In the genomic region with DNA sequence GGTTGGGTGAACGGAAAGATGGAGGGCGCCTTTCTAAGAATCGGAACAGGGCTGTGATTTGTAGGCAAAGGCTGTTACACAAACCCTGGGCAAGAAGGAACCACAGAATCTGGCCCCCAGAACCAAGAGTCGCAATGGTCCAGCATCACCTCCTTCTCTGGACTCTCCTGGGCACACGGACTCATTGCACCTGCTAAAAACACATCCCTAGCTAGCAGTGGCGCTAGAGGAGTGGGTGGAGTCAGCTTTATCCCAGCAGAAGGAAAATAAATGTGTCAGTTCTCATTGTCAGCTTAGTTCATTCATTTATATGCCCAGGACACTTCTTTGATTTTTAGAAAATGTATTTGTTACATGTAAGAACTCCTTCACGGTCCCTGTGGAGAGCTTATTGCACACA, we compare ENCODE assay signal across 29 mouse cellular contexts. TPM values are rescaled to one million over a fixed set of nuclear protein-coding genes. Genes with fewer than 3 reads are reported as not detected.
DNase-seq lines count a peak whose midpoint lies in the region; ATAC-seq lines count a peak whose summit lies in the region.
"Had no signal": no experiment of that assay in that cellular context is flagged by ENCODE, and none has a peak within 500 bp of the region (broad histone marks: within the 10 kb centered on the region; RNA-seq: fewer than 3 reads in every experiment).

No protein-coding gene starts in this region.

- H3K9ac ChIP-seq in forebrain, embryonic 13.5 days: no peak overlapping the region
- no peak overlapping the region for H3K9ac ChIP-seq in hindbrain, embryonic 12.5 days
- H3K9ac ChIP-seq in neural tube, embryonic 13.5 days: no peak overlapping the region
- H3K9ac ChIP-seq: heart, embryonic 15.5 days; intestine, embryonic 15.5 days; liver, embryonic 15.5 days; lung, embryonic 15.5 days had no signal

- no peak overlapping the region for H3K4me3 ChIP-seq in forebrain, embryonic 13.5 days
- no peak overlapping the region for H3K4me3 ChIP-seq in forebrain, embryonic 10.5 days
- no peak overlapping the region for H3K4me3 ChIP-seq in hindbrain, embryonic 10.5 days
- H3K4me3 ChIP-seq in hindbrain, embryonic 12.5 days: no peak overlapping the region
- no peak overlapping the region for H3K4me3 ChIP-seq in neural tube, embryonic 13.5 days
- H3K4me3 ChIP-seq: heart, embryonic 15.5 days; intestine, embryonic 15.5 days; layer of hippocampus, adult 2 months; limb, embryonic 10.5 days; liver, embryonic 15.5 days; lung, embryonic 15.5 days; megakaryocyte, embryonic 14.5 days had no signal

- H3K27me3 ChIP-seq in forebrain, embryonic 13.5 days: peaks cover 75% of the 10 kb centered on the region
- peaks cover 69% of the 10 kb centered on the region for H3K27me3 ChIP-seq in forebrain, embryonic 10.5 days (ENCODE audit: poor library complexity, severe bottlenecking)
- H3K27me3 ChIP-seq in hindbrain, embryonic 10.5 days (ENCODE audit: insufficient read depth, poor library complexity, severe bottlenecking): peaks cover 77% of the 10 kb centered on the region
- H3K27me3 ChIP-seq in hindbrain, embryonic 12.5 days: peaks cover 77% of the 10 kb centered on the region
- peaks cover 72% of the 10 kb centered on the region for H3K27me3 ChIP-seq in neural tube, embryonic 13.5 days

- peak overlapping the region; percentile 9; the same call in 1 of the 2 replicates for H3K4me2 ChIP-seq in forebrain, embryonic 13.5 days
- no peak overlapping the region for H3K4me2 ChIP-seq in hindbrain, embryonic 12.5 days (replicated peaks)
- H3K4me2 ChIP-seq in neural tube, embryonic 13.5 days: peak overlapping the region; percentile 3; the same call in 1 of the 2 replicates
- H3K4me2 ChIP-seq: heart, embryonic 15.5 days; intestine, embryonic 15.5 days; liver, embryonic 15.5 days; lung, embryonic 15.5 days had no signal

- H3K36me3 ChIP-seq in forebrain, embryonic 13.5 days (ENCODE audit: poor library complexity, severe bottlenecking): no peaks in the 10 kb centered on the region
- H3K36me3 ChIP-seq in forebrain, embryonic 10.5 days (replicated peaks): no peaks in the 10 kb centered on the region
- no peaks in the 10 kb centered on the region for H3K36me3 ChIP-seq in hindbrain, embryonic 10.5 days
- H3K36me3 ChIP-seq in hindbrain, embryonic 12.5 days: no peaks in the 10 kb centered on the region
- H3K36me3 ChIP-seq in neural tube, embryonic 13.5 days: no peaks in the 10 kb centered on the region
- H3K36me3 ChIP-seq: heart, embryonic 15.5 days; intestine, embryonic 15.5 days; limb, embryonic 10.5 days; liver, embryonic 15.5 days; lung, embryonic 15.5 days had no signal

- no peak overlapping the region for H3K27ac ChIP-seq in forebrain, embryonic 13.5 days
- no peak overlapping the region for H3K27ac ChIP-seq in forebrain, embryonic 10.5 days
- H3K27ac ChIP-seq in hindbrain, embryonic 10.5 days: no peak overlapping the region
- H3K27ac ChIP-seq in hindbrain, embryonic 12.5 days: no peak overlapping the region
- peak overlapping the region; percentile 63 for H3K27ac ChIP-seq in neural tube, embryonic 13.5 days (replicated peaks)
- H3K27ac ChIP-seq: heart, embryonic 15.5 days; intestine, embryonic 15.5 days; layer of hippocampus, adult 2 months; limb, embryonic 10.5 days; liver, embryonic 15.5 days; lung, embryonic 15.5 days; stomach, postnatal 0 days had no signal

- 17% methylated on average over 7 of the region's 7 CpGs for WGBS in forebrain, embryonic 13.5 days
- 26% methylated on average over 7 of the region's 7 CpGs for WGBS in forebrain, embryonic 10.5 days
- WGBS in hindbrain, embryonic 10.5 days: 29% methylated on average over 7 of the region's 7 CpGs
- 31% methylated on average over 7 of the region's 7 CpGs for WGBS in hindbrain, embryonic 12.5 days
- WGBS in neural tube, embryonic 13.5 days: 28% methylated on average over 7 of the region's 7 CpGs

- no peak for ATAC-seq in forebrain, embryonic 13.5 days
- ATAC-seq in hindbrain, embryonic 12.5 days (ENCODE audit: low FRiP score): no peak
- no peak for ATAC-seq in neural tube, embryonic 13.5 days (ENCODE audit: low read depth)
- ATAC-seq: intestine, embryonic 15.5 days had no signal

- no peaks in the 10 kb centered on the region for H3K9me3 ChIP-seq in forebrain, embryonic 13.5 days (replicated peaks)
- no peaks in the 10 kb centered on the region for H3K9me3 ChIP-seq in forebrain, embryonic 10.5 days
- H3K9me3 ChIP-seq in hindbrain, embryonic 10.5 days: no peaks in the 10 kb centered on the region
- no peaks in the 10 kb centered on the region for H3K9me3 ChIP-seq in hindbrain, embryonic 12.5 days (replicated peaks)
- no peaks in the 10 kb centered on the region for H3K9me3 ChIP-seq in neural tube, embryonic 13.5 days
- H3K9me3 ChIP-seq: heart, embryonic 15.5 days; intestine, embryonic 15.5 days; limb, embryonic 10.5 days; liver, embryonic 15.5 days; lung, embryonic 15.5 days; megakaryocyte, embryonic 14.5 days had no signal

- DNase-seq in forebrain, embryonic 10.5 days (ENCODE audit: extremely low spot score, low spot score): no peak
- peak; percentile 11 for DNase-seq in hindbrain, embryonic 10.5 days (ENCODE audit: low spot score)
- no peak for DNase-seq in neural tube, embryonic 10.5 days (ENCODE audit: extremely low spot score, low spot score)
- no peak for DNase-seq in frontal cortex, postnatal 36 days (ENCODE audit: low spot score in 2 of 2)
- DNase-seq: adrenal gland, postnatal 25 days; cerebellum, adult 8-10 months; cerebellum, postnatal 36 days; embryo, embryonic 11 days; gastrocnemius, postnatal 10 days; heart, postnatal 4 days; kidney, adult 8-10 months; kidney, postnatal 14 days; liver; lung, postnatal 36 days; right cerebral cortex, postnatal 14 days; thymus, adult 2 months; thymus, postnatal 4 days had no signal

- peaks cover 8% of the 10 kb centered on the region; the same call in 1 of the 2 replicates for H3K4me1 ChIP-seq in forebrain, embryonic 13.5 days
- peaks cover 30% of the 10 kb centered on the region for H3K4me1 ChIP-seq in forebrain, embryonic 10.5 days
- peaks cover 3% of the 10 kb centered on the region; the same call in 1 of the 2 replicates for H3K4me1 ChIP-seq in hindbrain, embryonic 10.5 days (replicated peaks)
- H3K4me1 ChIP-seq in hindbrain, embryonic 12.5 days: peaks cover 3% of the 10 kb centered on the region; the same call in 1 of the 2 replicates
- H3K4me1 ChIP-seq in neural tube, embryonic 13.5 days (replicated peaks): peaks cover 29% of the 10 kb centered on the region
- H3K4me1 ChIP-seq: liver, embryonic 15.5 days had no signal

RNA-seq across cellular contexts. Expression of gene Hand1, which starts 8.8 kb away (rescaled TPM):
- polyA plus RNA-seq in forebrain, embryonic 13.5 days (2015; fragmentation: Nextera tagmentation; extraction: Ambion mirVana): not detected in 2 replicates
- 0.14 TPM in 1 of 2 replicates, not detected in the other for polyA plus RNA-seq in forebrain, embryonic 10.5 days (2016; fragmentation: Nextera tagmentation; extraction: Ambion mirVana)
- polyA plus RNA-seq in hindbrain, embryonic 10.5 days (2016; fragmentation: Nextera tagmentation; extraction: Ambion mirVana): 0.17 and 0.50 TPM in 2 replicates
- 0.25 and 0.32 TPM in 2 replicates for polyA plus RNA-seq in hindbrain, embryonic 12.5 days (2016; fragmentation: Nextera tagmentation; extraction: Ambion mirVana)
- polyA plus RNA-seq in neural tube, embryonic 13.5 days (2015; fragmentation: Nextera tagmentation; extraction: Ambion mirVana): 0.28 TPM in 1 of 2 replicates, not detected in the other
- polyA plus RNA-seq: brain, embryonic 14.5 days had no signal

RNA-seq across cellular contexts. Expression of gene Sap30l, which starts 40.0 kb away (rescaled TPM):
- 6.8 and 7.4 TPM in 2 replicates for polyA plus RNA-seq in forebrain, embryonic 13.5 days (2015; fragmentation: Nextera tagmentation; extraction: Ambion mirVana)
- 6.4 and 7.7 TPM in 2 replicates for polyA plus RNA-seq in forebrain, embryonic 10.5 days (2016; fragmentation: Nextera tagmentation; extraction: Ambion mirVana)
- 8.8 and 12.7 TPM in 2 replicates for polyA plus RNA-seq in hindbrain, embryonic 10.5 days (2016; fragmentation: Nextera tagmentation; extraction: Ambion mirVana)
- polyA plus RNA-seq in hindbrain, embryonic 12.5 days (2016; fragmentation: Nextera tagmentation; extraction: Ambion mirVana): 18.6 and 20.8 TPM in 2 replicates
- 15.6 and 16.7 TPM in 2 replicates for polyA plus RNA-seq in neural tube, embryonic 13.5 days (2015; fragmentation: Nextera tagmentation; extraction: Ambion mirVana)
